Mouse (Mus musculus) layer of hippocampus, adult 9-10 months (tissue): ENCODE results near the gene Rbms1.

ENCODE experiments used
- DNase-seq: peaks from one replicate; pipeline ENCODE4 v3.0.0; 2022; ENCODE audit warnings: low spot score

Rbms1 gene

GRCm38 (mm10) chr2:60755101-60755500 is 207.9 kb downstream of the Rbms1 start:
- no peak for DNase-seq

- no peak for DNase-seq
Observed at GRCm38 (mm10) chr2:60751274-60751673, 211.7 kb downstream of the Rbms1 start.

DNA sequence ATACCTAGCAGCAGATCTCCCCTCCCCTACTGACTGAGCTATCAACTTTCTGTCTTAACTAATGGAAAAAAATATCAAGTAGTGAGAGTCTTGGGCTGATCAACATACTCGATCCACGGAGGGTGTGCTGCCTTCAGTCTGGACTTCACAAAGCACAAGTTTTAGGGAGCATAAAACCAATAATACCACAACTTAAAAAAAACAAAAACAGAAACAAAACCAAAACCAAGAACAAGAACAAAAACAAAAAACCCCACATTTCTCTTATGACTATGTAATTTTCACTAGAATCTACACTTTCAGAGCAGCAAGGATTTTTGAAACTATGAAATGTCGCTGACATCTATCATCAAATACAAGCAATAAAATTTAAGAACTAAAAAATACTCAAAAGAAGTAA is 212.4 kb downstream of the Rbms1 start:
- DNase-seq = no peak

GRCm38 (mm10) chr2:60748585-60748984 is 214.4 kb downstream of the Rbms1 start:
- DNase-seq = no peak

DNA sequence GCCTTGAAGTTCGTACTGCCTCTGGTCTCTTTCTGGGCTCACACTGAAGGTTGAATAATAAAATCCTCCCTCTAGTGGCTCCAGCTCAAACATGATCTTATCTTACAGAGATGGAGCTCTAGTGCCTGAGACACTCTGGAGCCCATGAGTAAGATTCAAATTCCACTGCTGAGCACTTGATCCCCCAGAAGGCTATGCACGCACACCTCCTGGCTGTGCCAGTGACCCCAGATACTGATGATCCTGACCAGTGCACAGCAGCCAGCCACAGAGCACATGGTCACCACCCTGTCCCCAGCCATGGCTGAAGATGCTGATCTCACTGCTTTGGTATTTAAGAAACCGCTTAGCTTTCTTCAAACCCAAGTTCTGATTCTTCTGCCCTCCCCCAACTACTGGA is 215.4 kb downstream of the Rbms1 start:
- no peak for DNase-seq

- DNase-seq = no peak
Observed at GRCm38 (mm10) chr2:60744674-60745073, 218.3 kb downstream of the Rbms1 start.

DNA sequence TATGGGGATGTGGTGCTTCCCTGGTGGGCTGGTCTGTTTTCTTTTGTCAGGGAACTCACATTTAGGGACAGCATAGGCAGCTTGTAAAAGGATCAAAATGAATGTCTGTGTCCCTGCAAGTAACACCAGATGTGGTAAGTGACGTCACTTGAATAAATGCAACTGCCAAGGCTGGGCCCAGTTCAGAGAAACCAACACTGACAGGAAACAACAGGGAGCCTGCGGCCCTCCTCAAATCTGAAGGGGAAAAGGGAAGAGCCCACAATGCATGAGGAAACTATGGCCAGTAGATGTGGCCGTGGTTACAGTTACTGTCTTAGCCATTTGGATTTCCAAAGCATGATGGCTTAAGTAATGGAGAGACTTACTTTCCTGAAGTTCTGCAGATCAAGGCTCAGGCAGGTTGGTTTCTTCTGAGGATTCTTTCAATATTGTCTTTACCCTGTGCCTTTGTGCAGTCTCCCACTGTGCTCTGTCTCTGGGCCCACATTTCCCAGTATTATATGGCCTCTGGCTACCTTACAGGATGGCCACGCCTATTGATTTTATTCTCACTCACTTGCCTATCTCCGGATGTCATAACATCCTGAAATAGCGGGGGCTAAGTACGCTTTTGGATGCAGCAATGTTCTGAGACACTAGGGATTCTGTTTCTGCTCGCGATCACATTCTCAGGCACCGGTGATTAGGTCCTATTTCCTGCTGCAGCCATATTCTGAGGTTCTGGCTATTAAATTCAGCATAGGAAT is 223.4 kb downstream of the Rbms1 start:
- no peak for DNase-seq

DNA sequence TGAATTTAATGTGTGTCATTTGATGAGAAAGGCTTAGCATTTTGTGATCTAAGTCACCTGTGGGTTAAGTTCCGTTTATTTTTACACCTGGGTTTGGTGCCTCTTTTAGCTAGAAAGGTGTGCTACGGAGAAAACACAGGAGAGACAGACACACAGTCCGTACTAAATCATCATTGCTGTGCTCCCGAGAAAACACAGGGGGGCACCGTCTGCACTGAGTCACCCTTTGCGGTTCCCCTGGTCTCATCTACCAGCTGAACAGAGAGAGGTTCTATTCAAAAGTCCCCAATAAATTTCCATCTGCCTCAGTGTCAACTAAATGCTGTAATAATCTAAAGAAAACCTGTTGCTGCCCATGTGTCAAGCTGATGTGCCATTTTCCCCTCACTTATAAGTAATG is 232.1 kb downstream of the Rbms1 start:
- DNase-seq = no peak

DNA sequence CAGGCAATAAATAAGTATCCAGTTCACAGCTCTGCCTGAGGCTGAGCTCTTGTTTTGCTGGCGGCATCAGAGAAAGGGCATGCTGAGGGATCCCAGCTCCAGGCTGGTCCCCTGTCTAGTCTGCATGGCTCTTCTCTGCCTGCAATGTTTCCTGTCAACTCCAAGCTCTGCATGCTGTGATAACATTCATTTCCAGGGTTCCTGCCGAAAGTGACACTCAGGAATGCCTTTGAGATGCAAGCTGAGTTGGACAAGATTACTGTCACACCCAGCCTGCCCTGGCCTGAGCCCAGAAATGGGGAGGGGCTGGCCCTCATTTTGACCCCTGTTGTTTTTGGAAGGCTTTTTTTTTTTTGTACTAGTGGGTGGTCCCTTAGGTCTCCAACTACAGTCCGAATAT is 233.0 kb downstream of the Rbms1 start:
- no peak for DNase-seq

GRCm38 (mm10) chr2:60728902-60729585 is 233.9 kb downstream of the Rbms1 start:
- no peak for DNase-seq

- no peak for DNase-seq
Observed at GRCm38 (mm10) chr2:60724660-60725059, 238.3 kb downstream of the Rbms1 start.

DNA sequence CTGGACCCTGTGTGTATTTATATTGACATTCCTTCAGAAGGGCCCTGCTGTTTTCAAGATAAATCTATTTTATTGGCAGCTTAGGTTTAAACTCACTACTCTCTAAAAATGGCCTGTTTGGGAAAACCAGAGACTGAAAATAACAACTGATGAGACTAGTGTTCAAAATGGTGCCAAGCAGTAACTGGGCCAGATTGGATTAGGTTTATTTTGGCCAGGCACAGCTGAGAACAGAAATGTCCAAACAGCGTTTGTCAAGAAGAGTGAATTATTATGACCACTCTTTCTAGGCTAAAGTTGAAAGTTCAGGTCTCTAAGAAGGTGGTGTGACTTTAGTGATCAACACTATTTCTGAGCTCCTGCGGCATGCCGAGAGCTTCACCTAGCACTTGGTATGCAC is 240.0 kb downstream of the Rbms1 start:
- DNase-seq = no peak

DNA sequence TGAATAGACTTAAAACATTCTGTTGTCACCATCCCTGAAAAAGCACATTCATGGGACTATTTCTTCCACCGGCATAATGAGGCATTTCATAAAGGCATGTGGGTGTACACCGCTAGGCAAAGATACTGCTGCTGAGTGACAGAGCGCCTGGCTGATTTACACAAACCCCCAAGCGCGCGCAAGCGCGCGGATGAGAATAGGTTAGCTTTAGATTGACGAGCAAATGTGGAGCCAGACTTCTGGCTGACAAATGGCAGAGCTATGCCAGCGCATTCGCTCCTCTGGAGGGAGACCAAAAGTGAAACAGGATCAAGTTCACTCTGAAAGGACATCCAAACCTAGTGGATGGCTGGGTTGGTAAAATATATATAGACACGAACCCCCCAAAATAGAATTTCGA is 240.5 kb downstream of the Rbms1 start, which contains the start of gene Itgb6:
Gene Itgb6, minus strand, starts transcription at position 130 of the 400 bp plus-strand sequence.
- no peak for DNase-seq

DNA sequence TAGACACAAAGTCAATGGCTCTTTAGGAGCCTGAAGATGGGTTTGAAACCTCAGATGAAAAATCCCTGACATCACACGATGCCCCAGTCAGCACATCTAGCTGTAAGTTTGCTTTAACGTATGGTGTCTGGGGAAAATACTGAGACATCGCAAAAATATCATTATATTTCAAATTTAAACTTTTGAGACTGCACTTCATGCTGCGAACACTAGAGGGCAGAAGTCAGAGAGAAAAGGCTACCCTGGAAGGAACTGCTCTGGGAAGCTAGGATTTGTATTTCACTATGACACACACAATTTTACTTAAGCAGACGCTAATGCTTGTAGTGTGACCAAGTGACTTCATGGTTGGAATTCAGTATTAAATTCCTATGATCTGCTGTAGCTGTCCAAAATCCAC is 242.1 kb downstream of the Rbms1 start:
- DNase-seq = no peak

DNA sequence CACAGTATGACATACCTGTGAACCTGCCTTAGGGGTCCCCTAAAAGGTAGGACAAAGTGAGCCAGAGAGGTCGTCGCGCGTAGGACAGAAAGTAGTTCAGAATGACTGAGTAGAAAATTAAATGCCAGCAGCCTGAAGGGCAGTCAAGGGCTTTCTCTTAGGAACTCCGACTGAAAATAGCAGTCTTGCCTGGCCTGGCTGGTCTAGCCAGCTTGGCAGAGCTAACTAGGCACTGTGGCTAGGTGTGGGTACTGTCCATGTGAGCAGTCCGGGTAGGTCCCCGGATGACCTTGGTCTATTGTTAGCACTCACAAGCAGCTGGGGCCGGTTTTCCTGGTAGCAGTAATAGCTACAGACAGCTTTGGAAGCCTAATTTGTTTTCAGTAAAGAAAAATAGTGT is 242.8 kb downstream of the Rbms1 start:
- no peak for DNase-seq

GRCm38 (mm10) chr2:60717348-60717747 is 245.6 kb downstream of the Rbms1 start:
- no peak for DNase-seq

DNA sequence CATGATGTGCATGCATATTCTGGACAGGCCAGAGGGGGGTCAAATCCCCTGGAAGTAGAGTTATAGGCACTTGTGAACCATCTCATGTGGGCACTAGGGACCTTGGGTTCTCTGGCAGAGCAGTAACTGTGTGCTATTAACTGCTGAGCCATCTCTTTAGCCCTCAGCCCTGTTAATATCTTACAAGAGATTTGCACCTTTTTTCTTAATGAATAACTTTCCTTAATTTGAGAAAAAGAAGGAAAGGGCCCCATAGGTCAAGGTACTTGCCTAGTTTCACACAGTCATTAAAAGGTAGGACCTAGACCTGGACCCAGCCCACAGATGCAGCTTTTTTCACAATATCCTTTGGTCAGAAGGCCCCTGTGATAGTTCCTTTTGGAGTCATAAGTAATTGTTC is 246.4 kb downstream of the Rbms1 start:
- no peak for DNase-seq

DNA sequence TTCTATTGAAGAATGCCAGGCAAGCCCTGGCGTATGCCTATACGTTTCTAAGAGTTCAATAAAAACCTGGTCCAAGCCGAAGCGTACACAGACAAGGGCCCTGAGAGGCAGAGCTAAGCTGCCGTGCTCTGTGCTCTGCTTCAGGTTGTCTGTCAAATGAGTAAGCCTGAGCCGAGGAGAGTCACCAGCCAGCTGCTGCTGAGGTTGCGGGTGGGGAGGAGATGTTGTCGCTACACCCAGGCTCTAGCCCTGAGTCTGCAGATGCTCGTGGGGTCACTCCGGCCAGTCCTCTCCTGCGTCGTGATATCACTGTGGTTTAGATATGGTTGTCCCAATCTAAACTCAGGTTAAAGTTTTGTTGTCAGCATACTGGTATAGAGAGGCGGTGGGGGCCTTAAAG is 247.2 kb downstream of the Rbms1 start:
- no peak for DNase-seq

GRCm38 (mm10) chr2:60714971-60715502 is 248.0 kb downstream of the Rbms1 start:
- DNase-seq = no peak

DNA sequence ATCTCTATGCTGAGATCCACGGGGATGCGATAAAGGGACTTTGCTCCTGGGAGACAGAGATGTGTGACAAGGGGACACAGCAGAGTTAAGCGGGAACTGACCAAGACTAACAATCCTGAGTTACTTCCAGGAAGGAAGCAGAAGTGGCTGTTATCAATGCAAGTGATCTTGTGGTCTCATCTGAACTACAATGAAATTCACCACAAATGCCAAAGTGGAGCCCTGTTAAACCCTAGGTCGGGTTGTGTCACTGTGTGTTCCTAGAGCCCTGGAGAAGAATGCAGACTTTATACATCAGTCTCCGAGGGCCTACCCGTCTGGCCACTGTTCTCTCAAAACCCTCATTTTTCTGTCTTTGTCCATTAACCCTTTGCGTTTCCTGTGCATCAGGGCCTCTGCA is 248.5 kb downstream of the Rbms1 start:
- no peak for DNase-seq

DNA sequence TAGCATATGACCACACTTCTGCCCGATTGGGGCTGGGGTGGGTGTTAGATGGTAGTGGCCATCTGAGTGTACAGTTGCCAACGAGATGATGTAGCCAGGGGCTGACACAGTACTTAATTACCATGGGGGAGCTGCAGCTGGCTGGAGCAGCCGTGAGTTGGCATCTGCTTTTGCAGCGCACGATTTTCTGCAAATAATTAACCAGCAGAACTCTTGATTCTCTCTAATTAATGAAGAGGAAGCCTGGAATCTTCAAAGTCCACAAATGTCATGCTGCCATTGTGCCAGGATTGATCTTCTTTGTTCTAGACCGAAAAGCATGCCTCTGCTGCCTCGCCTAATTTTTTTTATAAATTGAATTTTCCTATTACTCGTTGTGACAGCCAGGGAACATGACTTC is 249.1 kb downstream of the Rbms1 start:
- no peak for DNase-seq

DNA sequence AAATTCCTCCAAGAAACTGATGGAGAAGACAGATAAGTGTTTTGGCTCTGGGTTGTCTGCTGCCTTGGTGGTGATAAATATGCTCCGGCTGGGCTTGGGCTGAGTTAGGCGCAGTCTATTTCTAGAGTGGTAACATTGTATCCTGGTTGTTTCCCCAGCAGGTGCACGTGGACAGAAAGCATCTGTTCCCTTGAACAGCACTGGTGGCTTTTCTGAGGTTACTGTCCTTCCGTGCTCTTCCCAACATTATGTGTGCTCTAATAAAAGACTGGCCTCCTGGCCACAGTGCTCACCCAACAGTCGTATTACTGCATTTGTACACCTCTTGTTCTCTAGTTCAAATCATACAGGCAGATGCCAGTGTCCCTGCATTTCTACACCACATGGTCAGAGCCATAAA is 250.1 kb downstream of the Rbms1 start:
- DNase-seq = no peak

GRCm38 (mm10) chr2:60712483-60712882 is 250.5 kb downstream of the Rbms1 start:
- no peak for DNase-seq
